Mouse (Mus musculus): ENCODE results near the gene Gm36028. TPM values are rescaled to one million over a fixed set of nuclear protein-coding genes. Genes with fewer than 3 reads are reported as not detected.
A peak's percentile ranks its signal among the peaks of the same experiment; 100 is the strongest.

Gm36028 gene
- polyA plus RNA-seq (2015; fragmentation: Nextera tagmentation; extraction: Ambion mirVana): 0.13 and 0.22 TPM in 2 replicates

DNA sequence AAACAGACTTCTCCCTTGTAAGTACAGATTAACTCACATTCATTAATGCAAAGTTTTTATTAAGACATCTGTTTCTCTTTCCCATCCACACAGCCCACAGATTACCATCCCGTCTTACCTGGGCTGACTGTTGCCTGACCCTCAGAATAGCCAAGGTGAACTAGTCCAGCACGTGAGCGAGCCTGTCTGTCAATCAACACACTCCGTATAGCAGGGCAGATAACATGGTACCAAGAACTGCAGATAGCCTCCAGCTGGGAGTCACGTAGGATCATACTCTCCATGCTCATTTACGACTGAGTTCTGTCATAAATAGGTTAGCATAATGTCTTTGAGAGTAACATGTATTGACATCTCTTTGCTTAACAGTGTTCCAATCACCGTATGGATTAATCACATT, at the start of gene Gm36028:
Gene Gm36028, minus strand, starts transcription at position 118 of the 400 bp plus-strand sequence.
- ATAC-seq (ENCODE audit: low FRiP score, low read depth): no peak

DNA sequence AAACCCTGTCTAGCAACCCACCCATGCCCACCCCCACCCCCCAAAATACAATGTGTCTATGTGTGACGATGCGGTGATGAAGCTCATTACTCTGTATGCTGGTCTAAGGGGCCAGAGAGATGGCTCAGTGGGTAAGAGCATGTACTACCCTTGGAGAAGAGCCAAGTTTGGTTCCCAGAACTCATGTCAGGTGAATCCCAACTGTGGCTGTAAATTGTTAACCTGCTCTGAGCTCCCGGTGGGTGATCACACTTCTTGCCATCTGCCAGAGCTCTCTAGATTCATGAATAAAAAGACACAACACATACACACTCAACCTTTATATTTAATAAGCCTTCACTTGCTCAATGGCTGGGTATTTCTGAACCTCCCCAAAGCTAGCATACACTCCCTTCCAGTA, 45.5 kb upstream of the Gm36028 start:
- no peak overlapping the region for H3K4me3 ChIP-seq
- no peak overlapping the region for H3K4me2 ChIP-seq (replicated peaks)
- H3K27me3 ChIP-seq: no peaks in the 10 kb centered on the region
- H3K9me3 ChIP-seq: 0 out of 2 replicates have a peak, but pooled peaks cover 3% of the 10 kb centered on the region
- ATAC-seq (ENCODE audit: low FRiP score, low read depth): no peak
- WGBS: 91% methylated on average over 3 of the region's 3 CpGs
- no peak overlapping the region for H3K9ac ChIP-seq
- H3K36me3 ChIP-seq: no peaks in the 10 kb centered on the region
- H3K27ac ChIP-seq: no peak overlapping the region
- peaks cover under 1% of the 10 kb centered on the region; the same call in 1 of the 2 replicates for H3K4me1 ChIP-seq

More for the DNA sequence above, at the start of gene Gm36028:
- Histone ChIP-seq H3K9me3 (no peaks in the 10 kb centered on the region), H3K4me3 (no peak within 1 kb of the TSS), H3K27ac (no peak within 1 kb of the TSS), H3K4me2 (replicated peaks) (no peak within 1 kb of the TSS), H3K36me3 (no peaks in the 10 kb centered on the region), H3K9ac (no peak within 1 kb of the TSS), H3K27me3 (no peaks in the 10 kb centered on the region), H3K4me1 (no peaks in the 10 kb centered on the region)
- WGBS: 82% methylated on average over 7 of the region's 7 CpGs

DNA sequence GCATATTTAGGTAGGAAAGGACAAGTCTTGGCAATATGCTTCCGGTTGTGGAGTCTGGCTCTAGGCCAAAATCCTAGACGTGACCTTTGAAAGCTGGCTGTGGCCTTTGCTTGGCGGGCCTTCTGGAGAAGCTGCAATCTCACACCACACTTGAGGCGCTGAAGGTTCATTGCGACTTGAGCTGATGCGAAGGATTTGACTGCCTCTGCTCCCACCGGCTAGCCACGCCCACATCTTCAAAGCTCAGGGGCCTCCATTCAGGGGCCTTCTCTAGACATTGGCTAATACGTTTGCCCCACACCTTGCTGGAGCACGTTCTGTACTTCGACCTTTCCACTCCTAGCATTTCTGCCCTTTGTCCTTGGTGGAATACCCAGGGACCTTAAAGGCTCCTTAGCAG, 40.4 kb upstream of the Gm36028 start:
- no peaks in the 10 kb centered on the region for H3K36me3 ChIP-seq
- no peak for ATAC-seq (ENCODE audit: low FRiP score, low read depth)
- H3K9me3 ChIP-seq: no peaks in the 10 kb centered on the region
- 37% methylated on average over 11 of the region's 11 CpGs for WGBS
- H3K27ac ChIP-seq: no peak overlapping the region
- no peak overlapping the region for H3K4me2 ChIP-seq (replicated peaks)
- no peaks in the 10 kb centered on the region for H3K27me3 ChIP-seq
- H3K4me1 ChIP-seq: peaks cover 36% of the 10 kb centered on the region
- H3K4me3 ChIP-seq: no peak overlapping the region
- no peak overlapping the region for H3K9ac ChIP-seq

DNA sequence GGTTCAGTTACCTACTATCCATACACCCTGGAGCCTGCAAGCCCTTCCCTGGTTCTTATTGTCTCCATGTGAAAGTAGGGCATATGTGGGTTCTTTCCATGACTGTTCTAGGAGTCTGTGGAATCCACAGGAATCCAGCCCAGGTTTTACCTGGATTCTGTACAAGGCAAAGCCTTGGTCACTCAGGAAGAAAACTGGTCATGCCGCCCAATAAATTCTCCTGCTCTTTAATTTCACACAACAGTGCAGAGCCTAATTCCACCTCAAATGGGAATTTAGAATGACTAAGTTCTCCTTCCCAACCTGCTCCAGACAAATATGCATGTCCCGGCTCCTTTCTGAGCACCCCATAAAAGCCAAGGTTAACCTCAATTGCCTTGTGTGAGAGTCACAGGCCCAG, 38.4 kb upstream of the Gm36028 start:
- H3K9me3 ChIP-seq: no peaks in the 10 kb centered on the region
- no peak overlapping the region for H3K4me3 ChIP-seq
- WGBS: 7% methylated on average over 2 of the region's 2 CpGs
- H3K27ac ChIP-seq: no peak overlapping the region
- peak; percentile 48; the same call in 1 of the 2 replicates for ATAC-seq (ENCODE audit: low FRiP score, low read depth)
- 0 out of 2 replicates have a peak overlapping the region, but pooled peaks have one; percentile 21 for H3K4me2 ChIP-seq (replicated peaks)
- H3K9ac ChIP-seq: no peak overlapping the region
- no peaks in the 10 kb centered on the region for H3K27me3 ChIP-seq
- H3K4me1 ChIP-seq: peaks cover 36% of the 10 kb centered on the region
- H3K36me3 ChIP-seq: no peaks in the 10 kb centered on the region

DNA sequence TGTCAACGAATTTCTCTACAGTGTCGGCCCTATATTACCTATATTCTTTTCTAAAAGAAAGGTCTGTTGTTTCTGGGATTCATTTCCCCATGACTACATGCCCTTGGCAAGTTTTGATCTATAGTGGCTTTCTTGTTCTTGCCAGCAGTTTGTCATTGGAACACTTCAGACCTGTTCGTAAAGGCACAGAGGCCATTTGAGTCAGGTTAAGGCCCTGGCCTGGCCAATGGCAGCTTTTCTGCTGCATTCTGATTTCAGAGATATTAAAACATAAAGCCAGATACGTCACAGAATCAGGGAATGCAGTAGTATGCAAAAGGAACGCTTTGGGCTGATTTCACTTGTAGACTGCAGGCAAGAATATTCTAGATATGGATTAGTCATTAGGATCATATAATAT, 37.8 kb upstream of the Gm36028 start:
- H3K4me2 ChIP-seq (replicated peaks): no peak overlapping the region
- no peak for ATAC-seq (ENCODE audit: low FRiP score, low read depth)
- peak overlapping the region; percentile 55; the same call in 1 of the 2 replicates for H3K27ac ChIP-seq
- H3K9me3 ChIP-seq: no peaks in the 10 kb centered on the region
- no peaks in the 10 kb centered on the region for H3K36me3 ChIP-seq
- no peak overlapping the region for H3K4me3 ChIP-seq
- H3K9ac ChIP-seq: no peak overlapping the region
- WGBS: 64% methylated on average over 5 of the region's 5 CpGs
- H3K4me1 ChIP-seq: peaks cover 36% of the 10 kb centered on the region
- no peaks in the 10 kb centered on the region for H3K27me3 ChIP-seq

DNA sequence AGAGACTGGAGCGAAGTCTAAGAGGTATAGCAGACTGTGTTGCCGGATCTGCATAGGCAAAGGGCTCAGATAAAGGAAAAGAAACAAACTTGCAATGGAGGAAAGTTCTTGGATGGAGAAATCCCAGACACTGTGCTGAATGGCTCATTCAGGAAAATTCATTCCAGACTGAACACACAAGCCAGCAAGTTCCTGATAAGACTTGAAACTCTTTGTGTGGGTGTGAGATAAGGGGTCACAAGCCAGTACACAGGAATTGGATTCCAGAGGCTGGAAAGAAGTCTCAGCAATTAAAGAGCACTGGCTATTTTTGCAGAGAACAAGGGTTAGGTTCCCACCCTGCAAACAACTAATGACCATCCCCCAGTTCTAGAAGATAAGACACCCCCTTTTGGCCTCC, 33.0 kb upstream of the Gm36028 start:
- Histone ChIP-seq H3K36me3 (0 out of 2 replicates have a peak, but pooled peaks cover under 1% of the 10 kb centered on the region), H3K4me1 (peaks cover 32% of the 10 kb centered on the region), H3K9me3 (no peaks in the 10 kb centered on the region), H3K27ac (no peak overlapping the region), H3K4me3 (no peak overlapping the region), H3K27me3 (no peaks in the 10 kb centered on the region), H3K9ac (no peak overlapping the region), H3K4me2 (replicated peaks) (no peak overlapping the region)
- ATAC-seq (ENCODE audit: low FRiP score, low read depth): no peak
- WGBS: 83% methylated on average over 2 of the region's 2 CpGs

DNA sequence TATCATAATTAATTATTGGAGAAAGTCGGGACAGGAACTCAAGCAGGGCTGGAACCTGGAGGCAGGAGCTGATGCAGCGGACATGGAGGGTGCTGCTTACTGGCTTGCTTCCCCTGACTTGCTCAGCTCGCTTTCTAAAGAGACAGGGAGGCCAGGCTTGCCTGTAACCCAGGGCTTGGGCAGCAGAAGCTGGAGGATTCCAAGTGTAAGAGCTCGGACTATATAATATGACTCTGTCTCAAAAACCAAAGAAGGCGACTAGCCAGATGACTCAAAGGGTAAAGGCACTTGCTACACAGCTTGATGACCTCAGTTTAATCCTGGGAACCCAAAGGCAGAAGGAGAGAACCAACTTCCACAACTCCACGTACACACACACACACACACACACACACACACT, 32.4 kb upstream of the Gm36028 start:
- H3K9ac ChIP-seq: no peak overlapping the region
- H3K9me3 ChIP-seq: no peaks in the 10 kb centered on the region
- WGBS: 41% methylated on average over 6 of the region's 6 CpGs
- no peak for ATAC-seq (ENCODE audit: low FRiP score, low read depth)
- H3K4me3 ChIP-seq: no peak overlapping the region
- 0 out of 2 replicates have a peak, but pooled peaks cover 3% of the 10 kb centered on the region for H3K36me3 ChIP-seq
- H3K4me1 ChIP-seq: peaks cover 27% of the 10 kb centered on the region
- H3K27me3 ChIP-seq: no peaks in the 10 kb centered on the region
- H3K4me2 ChIP-seq (replicated peaks): no peak overlapping the region
- peak overlapping the region; percentile 52; the same call in 1 of the 2 replicates for H3K27ac ChIP-seq

DNA sequence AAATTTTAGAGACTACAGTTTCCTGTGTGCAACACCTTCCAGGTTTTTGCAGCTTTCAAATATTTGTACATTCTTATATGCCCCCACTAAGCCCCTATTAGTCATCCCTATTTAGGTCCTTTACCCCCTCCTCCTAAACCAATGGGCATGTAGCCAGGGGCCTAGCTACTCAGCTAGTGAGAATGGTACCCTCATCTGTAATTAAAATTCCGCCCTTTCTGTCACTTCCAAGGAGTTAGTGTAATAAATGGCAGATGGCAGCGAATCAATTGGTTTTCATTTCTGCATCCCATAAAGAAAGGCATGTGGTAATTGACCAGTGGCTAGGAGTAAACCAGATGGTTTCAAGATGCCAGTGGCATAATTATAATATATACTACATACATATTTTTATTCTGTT, 31.7 kb upstream of the Gm36028 start:
- 7% methylated on average over 2 of the region's 2 CpGs for WGBS
- Histone ChIP-seq H3K27me3 (no peaks in the 10 kb centered on the region), H3K9me3 (no peaks in the 10 kb centered on the region), H3K9ac (no peak overlapping the region), H3K27ac (no peak overlapping the region), H3K36me3 (0 out of 2 replicates have a peak, but pooled peaks cover 3% of the 10 kb centered on the region), H3K4me3 (no peak overlapping the region), H3K4me2 (replicated peaks) (no peak overlapping the region), H3K4me1 (peaks cover 21% of the 10 kb centered on the region)
- ATAC-seq (ENCODE audit: low FRiP score, low read depth): peak; percentile 72

DNA sequence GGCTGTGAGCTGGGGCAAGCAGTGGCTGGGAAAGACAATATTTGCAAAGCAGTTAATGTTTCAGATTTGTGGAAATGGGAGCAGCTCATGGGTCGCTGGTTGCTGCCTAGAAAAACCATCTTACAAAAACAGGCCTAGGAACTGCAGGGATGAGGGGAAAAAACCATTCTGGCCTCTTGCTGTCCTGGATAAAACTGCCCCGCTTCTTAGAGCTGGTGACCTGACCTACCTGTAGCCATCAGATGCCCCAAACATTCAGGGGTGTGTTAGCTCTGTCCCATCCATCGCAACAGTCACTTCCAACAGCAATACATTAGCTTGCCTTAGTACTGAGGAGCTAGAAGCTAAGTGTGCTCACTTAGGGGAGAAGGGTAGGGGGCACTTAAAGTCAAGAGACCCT, 28.0 kb upstream of the Gm36028 start:
- no peaks in the 10 kb centered on the region for H3K9me3 ChIP-seq
- no peak for ATAC-seq (ENCODE audit: low FRiP score, low read depth)
- H3K4me3 ChIP-seq: no peak overlapping the region
- H3K36me3 ChIP-seq: peaks cover 7% of the 10 kb centered on the region
- 83% methylated on average over 3 of the region's 3 CpGs for WGBS
- H3K27me3 ChIP-seq: no peaks in the 10 kb centered on the region
- H3K27ac ChIP-seq: no peak overlapping the region
- H3K4me1 ChIP-seq: peaks cover 16% of the 10 kb centered on the region
- no peak overlapping the region for H3K4me2 ChIP-seq (replicated peaks)
- no peak overlapping the region for H3K9ac ChIP-seq

DNA sequence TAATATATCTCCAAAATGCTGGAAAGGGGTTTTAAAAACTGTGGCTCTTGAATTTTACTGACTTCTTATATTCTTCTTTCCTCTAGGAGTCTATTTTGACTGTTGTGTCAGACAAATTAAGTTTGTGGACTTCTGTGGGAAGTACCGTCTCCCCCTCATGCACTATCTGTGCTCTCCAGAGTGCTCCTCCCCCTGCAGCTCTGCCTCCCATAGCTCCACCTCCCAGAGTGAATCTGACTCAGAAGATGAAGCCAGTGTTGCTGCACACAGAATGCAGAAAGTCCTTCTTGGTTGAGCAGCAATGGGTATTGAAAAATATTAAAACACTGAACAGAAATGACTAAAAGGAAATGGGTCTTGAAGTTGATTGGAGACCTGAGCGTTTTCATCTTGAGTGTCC, 20.2 kb upstream of the Gm36028 start:
- no peak overlapping the region for H3K4me3 ChIP-seq
- H3K4me1 ChIP-seq: peaks cover 10% of the 10 kb centered on the region; the same call in 1 of the 2 replicates
- no peak overlapping the region for H3K27ac ChIP-seq
- WGBS: 89% methylated on average over 2 of the region's 2 CpGs
- H3K9me3 ChIP-seq: no peaks in the 10 kb centered on the region
- H3K9ac ChIP-seq: no peak overlapping the region
- H3K4me2 ChIP-seq (replicated peaks): no peak overlapping the region
- ATAC-seq (ENCODE audit: low FRiP score, low read depth): no peak
- peaks cover 74% of the 10 kb centered on the region for H3K36me3 ChIP-seq
- no peaks in the 10 kb centered on the region for H3K27me3 ChIP-seq

DNA sequence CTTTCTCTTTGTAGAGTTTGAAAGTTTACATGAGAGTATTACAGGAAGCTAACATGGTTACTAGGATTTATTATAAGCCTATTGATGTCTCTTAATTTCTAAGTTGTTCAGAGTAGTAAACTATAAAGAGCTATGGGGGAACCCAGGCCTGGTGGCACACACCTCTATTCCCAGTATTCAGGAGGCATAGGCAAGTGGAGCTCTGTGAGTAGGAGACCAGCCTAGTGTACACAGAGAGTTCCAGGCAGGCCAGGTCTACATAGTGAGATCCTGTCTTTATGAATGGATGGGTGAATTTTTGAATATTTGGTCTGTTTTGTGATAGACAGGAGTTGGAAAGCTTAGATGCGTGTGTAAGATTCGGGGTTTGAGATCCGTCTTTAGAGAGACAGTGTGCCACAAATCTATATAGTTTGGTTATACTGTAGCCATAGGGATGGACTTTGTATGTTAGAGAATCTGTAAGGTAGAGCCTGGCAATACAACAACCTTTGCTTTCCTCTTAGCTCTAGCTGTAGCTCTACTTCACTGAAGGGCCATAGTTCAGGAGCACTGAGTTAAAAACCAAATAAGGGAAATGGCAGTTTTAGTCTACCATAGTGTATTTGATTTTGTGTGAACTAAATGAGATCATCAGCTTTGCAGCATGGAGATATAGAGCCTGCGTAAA, 18.9 kb upstream of the Gm36028 start:
- H3K4me1 ChIP-seq: peaks cover 10% of the 10 kb centered on the region; the same call in 1 of the 2 replicates
- no peak overlapping the region for H3K9ac ChIP-seq
- H3K36me3 ChIP-seq: peaks cover 74% of the 10 kb centered on the region
- H3K4me3 ChIP-seq: no peak overlapping the region
- H3K27ac ChIP-seq: no peak overlapping the region
- ATAC-seq (ENCODE audit: low FRiP score, low read depth): no peak
- WGBS: 95% methylated on average over 4 of the region's 4 CpGs
- H3K9me3 ChIP-seq: no peaks in the 10 kb centered on the region
- no peaks in the 10 kb centered on the region for H3K27me3 ChIP-seq
- no peak overlapping the region for H3K4me2 ChIP-seq (replicated peaks)

DNA sequence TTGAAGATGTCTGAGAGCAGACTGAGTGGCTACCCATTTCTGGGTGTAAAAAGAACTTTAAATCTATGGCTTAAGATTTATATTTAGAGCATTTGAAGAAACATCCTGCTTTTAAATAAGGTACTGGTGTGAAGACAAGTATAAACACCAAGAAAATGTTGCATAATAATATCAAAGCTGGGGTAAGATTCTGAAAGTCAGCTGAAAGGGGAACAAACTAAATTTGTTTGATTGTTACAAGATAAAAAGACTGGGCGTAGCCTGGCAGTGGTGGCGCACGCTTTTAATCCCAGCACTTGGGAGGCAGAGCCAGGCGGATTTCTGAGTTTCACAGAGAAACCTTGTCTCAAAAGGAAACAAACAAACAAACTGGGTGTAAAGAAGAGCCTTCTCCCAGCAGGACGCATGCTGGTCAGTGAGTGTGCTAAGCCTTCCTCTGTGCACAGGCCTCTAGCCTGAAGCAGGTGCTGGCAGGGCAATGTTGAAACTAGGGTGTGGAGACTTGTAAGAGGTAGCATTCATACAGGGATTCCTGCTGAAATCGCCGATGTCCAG, 18.1 kb upstream of the Gm36028 start:
- peaks cover 71% of the 10 kb centered on the region for H3K36me3 ChIP-seq
- H3K27me3 ChIP-seq: no peaks in the 10 kb centered on the region
- H3K4me1 ChIP-seq: peaks cover 10% of the 10 kb centered on the region; the same call in 1 of the 2 replicates
- no peak overlapping the region for H3K27ac ChIP-seq
- no peak overlapping the region for H3K4me2 ChIP-seq (replicated peaks)
- H3K4me3 ChIP-seq: no peak overlapping the region
- WGBS: 89% methylated on average over 7 of the region's 7 CpGs
- H3K9ac ChIP-seq: no peak overlapping the region
- H3K9me3 ChIP-seq: no peaks in the 10 kb centered on the region
- no peak for ATAC-seq (ENCODE audit: low FRiP score, low read depth)
